Mouse (Mus musculus) megakaryocyte progenitor cell, adult 5-6 weeks (primary cell): ENCODE measurements at regions not wholly inside any gene's neighbourhood (a gene's known extent, or its start where the extent isn't known, plus 50 kb on each side); places are given as distances from the start of the nearest gene placed in this dataset.
"Not testable (repeated sequence)": the region's sequence is repeated elsewhere in the genome, so short reads cannot be mapped to it uniquely, and the experiment has no call there.

Source experiments
- ATAC-seq: replicated peaks from 2 replicates; pipeline ENCODE4 v1.8.0; 2016; ENCODE audit warnings: mild to moderate bottlenecking, moderate TSS enrichment, inconsistent platforms; ENCODE audit not compliant: poor library complexity

DNA sequence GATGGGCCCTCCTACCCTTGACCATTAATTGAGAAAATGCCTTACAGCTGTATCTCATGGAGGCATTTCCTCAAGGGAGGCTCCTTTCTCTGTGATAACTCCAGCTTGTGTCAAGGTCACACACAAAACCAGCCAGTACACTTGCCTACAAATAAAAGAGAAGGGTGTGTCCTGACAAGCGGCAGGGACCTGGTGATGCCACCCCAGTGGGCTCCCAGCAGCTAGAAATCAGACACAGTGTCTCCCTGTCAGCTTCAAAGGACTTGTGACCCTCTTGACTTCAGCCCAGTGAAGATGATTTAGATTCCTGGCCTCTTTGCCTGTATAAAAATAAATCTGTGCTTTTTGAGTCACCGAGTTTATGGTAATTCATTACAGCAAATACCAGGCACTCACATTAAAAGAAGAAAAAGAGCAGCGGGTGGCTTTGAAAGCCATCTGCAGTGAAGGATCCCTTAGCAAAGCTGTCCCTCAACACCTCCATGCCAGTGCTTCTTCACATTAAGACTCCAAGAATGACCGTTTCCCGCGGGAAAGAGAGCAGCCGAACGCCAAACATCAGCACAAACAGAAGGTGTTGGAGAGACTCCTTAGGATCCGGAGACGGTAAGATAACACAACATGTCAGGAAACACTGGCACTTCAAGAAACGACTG, 273.5 kb downstream of the Gxylt1 start:
- no peak for ATAC-seq

DNA sequence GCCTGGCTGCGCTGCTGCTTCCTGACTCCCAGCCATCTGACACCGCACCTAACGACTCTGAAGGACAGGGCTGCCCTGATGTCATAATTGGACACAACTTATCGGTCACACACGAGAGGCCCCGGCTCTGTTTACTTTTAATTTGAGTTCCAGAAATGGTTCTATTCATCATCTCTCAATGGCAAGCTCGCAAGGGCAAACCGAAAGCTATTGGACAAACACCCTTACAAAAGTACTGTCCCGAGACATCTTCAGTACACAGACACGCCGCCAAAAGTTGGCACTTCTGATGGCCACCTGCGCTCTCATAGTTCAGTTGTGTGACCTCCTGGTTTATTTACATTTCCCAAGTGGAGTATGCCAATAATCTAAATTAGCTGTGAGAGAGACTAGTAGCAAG, 274.9 kb downstream of the Gxylt1 start:
- ATAC-seq, result no peak

DNA sequence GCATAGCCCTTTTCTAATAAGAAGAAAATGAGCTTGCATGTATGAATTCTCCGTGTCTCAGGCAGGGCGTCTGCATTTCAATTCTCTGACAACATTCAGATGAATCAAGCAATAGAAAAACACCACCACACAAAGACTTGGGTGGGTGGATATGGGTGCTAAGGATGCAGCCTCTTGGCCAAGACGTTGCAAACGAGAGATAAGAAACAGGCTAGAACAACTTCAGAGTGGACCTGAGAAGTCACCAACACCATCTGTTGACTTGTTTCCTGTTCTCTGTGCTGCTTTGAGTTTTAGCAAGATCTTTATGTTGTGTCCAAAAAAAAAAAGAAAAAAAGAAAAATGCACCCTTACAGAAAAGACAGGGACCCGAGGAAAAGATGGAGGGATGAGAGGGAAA, 277.0 kb downstream of the Gxylt1 start:
- ATAC-seq, result peak; percentile 58

DNA sequence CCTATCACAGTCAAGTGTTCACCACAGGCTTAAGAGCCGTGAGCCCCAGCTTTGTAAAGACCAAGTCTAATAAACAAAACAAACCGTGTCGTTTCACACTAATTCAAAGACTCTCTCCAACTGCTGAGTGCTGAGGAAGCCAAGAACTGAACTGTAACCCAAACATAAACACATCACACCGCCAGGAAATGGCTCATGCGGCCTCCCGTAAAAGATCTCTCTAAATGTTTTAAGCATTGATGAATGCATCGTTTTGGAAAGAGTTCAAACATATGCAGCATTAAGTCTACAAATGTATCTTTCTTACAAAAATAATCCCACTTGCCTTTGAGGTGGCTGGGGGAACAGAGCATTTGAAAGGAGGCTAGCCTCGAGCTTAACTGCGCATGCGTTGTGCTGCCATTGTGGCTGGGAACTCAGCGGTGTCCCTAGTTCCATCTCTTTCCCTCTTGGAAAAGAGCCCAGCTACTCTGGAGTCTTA, 280.7 kb downstream of the Gxylt1 start:
- no peak for ATAC-seq

DNA sequence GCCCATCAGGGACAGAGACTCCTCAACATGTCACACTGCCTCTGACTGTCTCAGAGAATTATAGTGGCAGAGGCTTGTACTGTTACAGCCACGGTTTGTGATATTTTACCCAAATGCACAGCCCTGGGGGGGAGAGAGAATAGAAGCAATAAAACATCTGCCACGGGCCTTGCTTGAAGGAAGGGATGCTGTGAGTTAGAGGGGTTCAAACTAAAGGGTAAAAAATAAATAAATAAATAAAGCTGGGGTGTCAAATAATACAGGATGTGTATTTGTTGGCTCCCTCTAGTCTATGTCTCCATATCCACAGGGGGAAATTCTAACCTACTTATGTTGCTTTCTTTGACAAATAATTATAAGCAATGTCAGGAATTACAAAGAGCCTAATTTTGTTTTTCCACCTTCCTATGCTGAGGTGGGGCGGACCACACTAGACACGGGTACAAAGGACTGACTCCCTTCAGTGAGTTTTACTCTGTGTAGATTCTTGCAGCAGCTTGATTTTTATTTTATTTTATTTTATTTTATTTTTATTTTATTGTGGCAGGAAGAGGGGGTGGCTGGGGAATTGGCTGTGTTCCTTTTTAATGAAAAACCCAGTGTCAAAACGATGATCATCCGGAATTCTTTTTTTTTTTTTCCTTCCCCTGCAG, 281.3 kb downstream of the Gxylt1 start:
- no peak for ATAC-seq

DNA sequence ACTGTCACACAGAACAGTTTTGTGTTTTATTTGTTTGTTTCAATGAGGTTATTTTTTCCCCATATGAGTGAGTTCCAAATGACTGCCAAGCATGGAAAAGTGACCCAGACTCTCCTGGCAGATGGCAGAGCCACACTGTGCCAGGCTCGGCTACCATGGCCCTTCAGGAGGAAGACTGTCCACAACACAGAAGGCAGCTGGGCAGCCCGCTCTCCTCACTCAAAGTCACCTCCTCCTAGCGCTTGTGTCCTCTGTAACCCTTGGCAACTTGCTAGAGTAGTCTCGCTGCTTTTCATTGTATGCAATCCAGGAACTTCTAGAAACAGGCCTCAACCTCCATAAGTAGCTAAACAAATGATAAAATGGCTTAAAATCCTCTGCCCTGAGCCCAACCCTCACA, 299.2 kb downstream of the Gxylt1 start:
- no peak for ATAC-seq

DNA sequence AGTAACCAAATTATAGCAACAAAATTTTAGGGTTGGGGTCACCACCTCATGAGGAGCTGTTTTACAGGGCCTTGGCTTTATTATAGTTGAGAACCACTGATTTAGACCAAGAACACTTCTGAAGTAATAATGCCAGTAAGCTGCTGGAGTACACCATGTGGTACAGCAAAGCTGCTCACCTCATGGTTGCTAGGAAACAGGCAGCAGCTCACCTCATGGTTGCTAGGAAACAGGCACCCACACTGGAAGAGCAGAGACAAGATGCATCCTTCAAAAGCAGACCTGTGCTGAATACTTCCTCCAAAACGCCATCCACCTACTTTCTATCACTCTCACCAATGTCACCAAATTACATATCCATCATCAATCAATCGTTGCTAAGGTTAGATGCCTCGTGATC, 300.0 kb downstream of the Gxylt1 start:
- ATAC-seq, result no peak

DNA sequence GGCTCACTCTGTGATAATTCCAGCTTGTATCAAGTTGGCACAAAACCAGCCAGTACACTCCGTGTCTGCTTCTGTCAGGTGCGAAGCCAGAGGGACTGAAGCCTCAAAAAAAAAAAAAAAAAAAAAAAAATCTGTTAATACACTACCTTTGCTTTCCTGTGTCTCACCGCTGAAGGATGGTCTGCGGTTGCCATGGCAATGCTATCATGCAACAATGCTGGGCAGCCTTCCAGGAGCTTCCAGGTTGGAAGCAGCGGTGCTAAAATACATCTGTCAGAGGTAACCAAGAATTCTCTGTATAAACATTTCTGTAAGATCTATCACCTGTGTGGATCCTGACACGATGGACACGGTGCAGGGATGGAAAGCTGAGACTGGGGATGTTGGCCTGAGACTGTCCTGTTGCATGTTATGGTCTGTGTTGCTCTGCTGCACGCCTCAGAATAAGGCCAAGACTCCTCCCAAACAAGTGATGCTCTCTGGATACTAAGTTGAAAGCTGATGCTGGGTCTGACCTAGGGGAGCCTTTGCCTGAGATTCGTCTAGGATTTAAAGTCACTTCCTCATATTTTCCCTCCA, 301.2 kb downstream of the Gxylt1 start:
- no peak for ATAC-seq

DNA sequence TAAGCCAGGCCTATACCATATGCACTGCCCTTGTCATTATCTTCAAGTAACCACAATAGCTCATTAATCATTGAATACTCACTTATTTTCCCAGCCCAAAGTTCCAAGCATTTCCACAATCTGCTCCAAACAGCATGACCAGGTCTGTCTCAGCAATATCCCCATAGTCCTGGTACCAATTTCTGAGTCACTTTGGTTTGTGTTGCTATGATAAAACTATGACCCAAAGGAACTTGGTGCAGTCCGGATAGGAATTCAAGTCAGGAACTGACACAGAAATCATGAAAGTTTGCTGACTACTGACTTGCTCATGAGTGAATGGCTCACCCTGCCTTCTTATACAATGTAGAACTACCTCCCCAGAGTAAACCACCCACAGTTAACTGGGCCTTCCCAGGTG, 309.4 kb downstream of the Gxylt1 start:
- no peak for ATAC-seq

DNA sequence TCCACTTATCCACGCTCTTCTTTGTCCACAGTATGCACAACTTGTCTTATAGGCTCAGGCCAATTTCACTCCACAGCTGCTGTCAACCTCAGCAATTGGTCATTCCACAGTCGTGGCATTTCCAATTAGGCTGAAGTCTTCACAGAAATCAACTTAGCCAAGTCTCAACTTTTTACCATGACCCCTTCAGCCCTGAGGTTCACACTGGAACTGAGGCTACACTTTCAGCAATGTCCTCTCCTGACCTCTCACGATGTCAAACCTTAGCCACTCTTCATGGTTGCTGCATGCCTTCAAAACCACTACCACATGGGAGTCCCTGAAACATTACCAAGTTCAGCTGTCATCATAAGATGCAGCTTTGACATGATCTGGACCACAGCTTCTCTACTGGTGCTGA, 310.1 kb downstream of the Gxylt1 start:
- ATAC-seq, result no peak

DNA sequence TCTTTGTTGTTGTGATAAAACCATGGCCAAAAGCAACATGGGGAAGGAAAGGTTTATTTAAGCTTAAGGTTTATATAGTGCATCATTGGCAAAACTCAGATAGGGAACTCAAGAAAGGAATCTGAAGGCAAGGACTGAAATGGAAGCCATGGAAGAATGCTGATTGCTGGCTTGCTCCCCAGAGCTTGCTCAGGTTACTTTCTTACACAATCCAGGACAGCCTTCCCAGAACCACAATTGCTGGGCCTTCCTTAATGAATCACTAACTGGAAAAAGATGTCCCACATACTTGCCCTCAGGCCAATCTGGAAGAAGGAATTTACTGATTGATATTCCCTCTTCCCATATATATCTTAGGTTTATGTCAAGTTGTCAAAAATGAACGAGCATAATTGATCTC, 310.8 kb downstream of the Gxylt1 start:
- ATAC-seq, result no peak

DNA sequence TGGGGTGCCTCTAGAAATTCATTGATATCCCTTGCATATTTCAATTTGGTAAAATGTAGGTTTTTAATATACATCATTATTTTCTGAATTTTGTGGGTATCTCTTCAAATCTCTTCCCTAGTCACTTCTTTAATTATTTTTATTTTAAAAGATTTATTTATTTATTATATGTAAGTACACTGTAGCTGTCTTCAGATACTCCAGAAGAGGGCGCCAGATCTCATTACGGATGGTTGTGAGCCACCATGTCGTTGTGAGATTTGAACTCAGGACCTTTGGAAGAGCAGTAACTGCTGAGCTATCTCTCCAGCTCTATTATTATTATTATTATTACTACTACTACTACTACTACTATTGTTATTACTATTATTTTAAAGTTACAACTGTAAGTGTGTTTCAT, 324.1 kb downstream of the Gxylt1 start:
- ATAC-seq, result not testable (repeated sequence)

DNA sequence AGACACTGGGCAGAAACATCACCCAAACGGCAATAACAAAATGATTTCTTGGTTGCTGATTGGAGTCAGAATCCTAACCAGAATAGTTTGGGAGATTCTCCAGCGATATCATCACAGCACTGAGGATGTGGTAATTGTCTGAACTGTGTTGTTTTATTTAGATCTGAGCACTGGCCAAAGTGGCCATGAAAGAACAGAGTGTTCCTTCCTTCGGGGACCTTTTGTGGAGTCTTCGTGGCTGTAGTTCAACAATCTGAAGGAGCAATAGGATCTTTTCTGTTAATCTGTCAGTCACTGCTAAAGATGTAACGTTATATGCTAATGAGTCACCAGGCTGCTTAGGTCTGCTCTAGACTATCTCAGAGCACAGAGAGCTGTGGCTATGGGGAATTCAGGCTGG, 328.8 kb downstream of the Gxylt1 start:
- no peak for ATAC-seq

DNA sequence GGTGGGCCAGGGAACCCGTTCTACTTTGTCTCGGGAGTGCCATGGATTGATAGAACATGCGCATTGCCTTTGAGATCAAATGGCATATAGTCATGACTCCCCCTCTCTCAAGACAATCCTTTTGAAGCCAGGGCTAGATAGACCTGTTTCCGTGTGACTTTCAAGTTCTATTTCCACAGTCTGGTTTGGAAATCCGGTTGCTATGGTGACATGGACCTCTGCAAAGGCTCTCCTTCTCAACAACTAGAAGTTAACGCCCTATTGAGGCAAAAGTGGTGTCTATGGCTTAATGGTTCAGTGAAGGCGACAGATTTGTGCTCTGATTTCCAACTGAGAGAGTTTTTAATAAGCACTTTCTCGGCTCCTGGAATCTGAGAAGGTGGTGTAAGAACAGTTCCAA, 371.2 kb downstream of the Gxylt1 start:
- no peak for ATAC-seq

DNA sequence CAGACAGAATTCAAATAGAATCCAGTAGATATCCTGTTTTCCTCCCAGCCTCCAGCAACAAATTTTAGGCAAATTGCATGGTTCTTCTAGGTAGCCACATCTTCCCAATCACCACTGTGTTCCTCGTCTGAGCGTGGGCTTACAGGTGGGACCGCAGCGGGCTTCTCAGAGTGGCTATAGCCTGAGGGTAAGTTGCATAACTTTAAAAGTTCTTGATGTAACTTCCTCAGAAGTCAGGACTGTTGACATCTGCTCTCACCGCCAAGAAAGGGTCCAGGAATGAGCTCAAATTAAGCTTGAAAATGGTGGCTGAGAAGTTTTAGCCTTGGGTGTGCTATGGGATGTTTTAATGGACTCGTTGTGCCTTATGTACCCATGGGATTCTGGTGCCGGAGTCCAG, 377.7 kb downstream of the Gxylt1 start:
- peak; percentile 64 for ATAC-seq

DNA sequence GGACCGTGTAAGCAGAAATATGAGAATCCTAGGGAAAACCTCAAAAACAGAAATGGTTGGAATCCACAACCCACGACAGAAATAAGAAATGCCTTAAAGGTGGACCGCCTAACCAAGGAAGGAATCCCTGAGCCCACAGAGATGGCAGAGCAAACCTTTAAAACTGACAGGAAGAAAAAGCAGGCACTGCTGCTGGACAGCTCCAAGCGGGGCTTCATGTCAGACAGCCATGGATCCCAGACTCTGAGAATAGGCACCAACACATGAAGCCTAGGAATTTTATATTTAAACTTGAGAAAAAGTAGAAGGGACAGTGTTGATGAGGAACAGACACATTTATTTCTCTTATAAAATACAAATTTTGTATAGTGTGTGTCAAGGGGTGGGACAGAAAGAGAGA, 379.1 kb downstream of the Gxylt1 start:
- no peak for ATAC-seq

DNA sequence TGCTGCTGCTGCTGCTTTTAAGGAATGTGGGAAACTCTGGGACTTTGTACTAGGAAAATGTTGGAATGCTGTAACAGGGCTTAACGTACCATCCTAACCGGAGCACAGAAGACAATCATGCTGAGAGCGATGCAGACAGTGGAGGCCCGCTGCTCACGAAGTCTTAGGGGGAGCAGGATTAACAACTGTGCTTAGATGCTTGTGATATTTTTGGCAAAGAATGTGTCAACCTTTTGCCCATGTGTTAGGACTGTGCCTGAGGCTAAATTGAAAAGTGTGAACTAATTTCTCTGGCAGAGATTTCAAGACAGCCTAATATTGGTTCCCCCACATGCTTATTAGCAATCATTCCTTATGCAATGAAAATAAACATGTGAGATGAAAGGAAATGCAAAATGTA, 398.5 kb downstream of the Gxylt1 start:
- no peak for ATAC-seq

DNA sequence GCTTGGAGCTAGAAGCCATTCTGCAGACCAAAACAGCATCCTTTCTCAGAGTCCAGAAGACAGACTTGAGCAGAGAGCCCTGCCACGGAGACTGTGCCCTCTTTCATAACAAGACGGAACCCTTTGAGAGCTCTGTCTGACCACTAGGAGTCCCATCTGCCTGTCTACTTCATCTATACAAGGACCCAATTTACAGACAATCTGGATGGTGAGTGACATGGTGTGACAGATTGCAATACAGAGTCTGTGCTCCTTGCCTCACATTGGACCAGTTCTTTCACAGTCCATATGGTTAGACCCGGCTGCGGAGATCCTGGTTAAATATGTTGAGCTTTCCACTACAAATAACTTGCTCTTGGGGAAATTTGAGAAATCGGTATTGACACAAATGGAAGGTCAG, 410.9 kb downstream of the Gxylt1 start:
- no peak for ATAC-seq

DNA sequence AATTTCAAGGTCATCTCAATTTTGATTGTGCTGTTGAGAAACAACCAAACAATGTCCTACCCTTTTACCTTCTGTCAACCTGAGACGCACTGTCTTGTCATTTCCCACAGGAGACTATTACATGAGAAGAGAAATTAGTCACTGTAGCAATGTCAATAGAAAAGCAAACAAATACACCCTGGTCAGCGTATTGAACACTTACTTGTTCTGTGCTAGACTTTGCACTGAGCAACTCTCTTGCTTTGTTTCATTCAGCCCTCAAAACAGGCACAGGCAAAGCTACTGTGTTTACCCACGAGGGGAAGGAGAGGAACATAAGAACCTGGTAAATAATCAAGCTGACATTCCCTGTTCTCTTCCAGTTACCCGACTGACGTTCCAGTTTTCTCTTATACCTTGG, 424.1 kb downstream of the Gxylt1 start:
- ATAC-seq, result no peak

DNA sequence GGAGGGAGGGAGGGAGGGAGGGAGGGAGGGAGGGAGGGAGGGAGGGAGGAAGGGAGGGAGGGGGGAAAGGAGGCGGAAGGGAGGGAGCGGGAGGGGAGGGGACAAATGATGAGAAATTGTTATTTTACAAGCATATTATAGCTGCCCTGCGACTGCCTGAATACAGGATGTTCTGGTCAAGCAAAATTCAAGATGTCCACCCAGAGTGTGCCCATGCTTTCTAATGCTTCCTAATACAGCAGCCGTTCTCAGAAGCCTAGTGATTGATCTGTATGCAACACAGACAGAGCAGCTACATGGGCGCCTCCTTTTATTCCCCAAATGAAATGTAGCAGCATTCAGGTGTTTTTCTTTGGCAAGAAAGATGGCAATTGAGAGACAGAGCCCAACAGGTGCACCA, 434.9 kb downstream of the Gxylt1 start:
- no peak for ATAC-seq

DNA sequence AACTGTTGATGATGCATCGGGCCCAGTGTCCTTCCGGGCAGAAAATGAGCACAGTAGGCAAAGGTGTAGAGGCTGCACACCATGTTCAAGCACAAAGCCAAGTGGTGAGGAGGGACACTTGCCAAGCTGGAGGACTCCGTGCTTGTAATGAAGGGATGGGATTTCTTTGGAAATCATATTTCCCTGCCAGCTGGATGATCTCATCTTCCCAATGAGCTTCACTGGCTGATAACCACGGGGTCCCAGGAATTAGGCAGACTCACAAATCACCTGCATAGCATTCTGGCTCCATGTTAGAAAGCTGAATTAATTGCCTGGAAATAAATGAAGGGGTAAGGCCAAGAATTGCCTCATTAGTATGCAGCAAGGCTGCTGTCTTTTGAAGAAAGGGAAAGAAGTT, 435.4 kb downstream of the Gxylt1 start:
- ATAC-seq, result no peak

DNA sequence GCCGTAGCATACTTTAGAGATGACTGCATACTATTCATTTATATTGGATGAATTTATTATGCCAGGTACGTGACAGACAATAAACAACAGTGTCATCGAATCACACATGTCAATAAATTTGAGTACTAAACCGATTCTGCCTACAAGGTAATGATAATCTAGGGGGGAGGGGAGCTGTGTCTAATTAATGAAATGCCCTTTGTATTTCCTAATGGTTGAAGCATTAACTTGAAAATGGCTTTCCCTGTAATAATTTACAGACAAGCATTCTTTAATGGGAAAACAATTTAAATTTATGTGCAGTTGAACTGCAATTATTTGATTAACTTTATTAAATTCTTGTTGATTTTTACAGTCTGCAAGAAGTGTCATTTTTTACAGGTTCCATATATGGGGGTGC, 429.5 kb downstream of the Pdzrn4 start:
- no peak for ATAC-seq
